Mouse (Mus musculus) limb, embryonic 12.5 days (tissue): ENCODE results near the gene Fxyd2. TPM values are rescaled to one million over a fixed set of nuclear protein-coding genes. Genes with fewer than 3 reads are reported as not detected.

Experiments used
- ATAC-seq: fragments of 200-750 bp; cut with Nextera tagmentation; 2 replicates; pipeline ENCODE4 v1.8.0; 2017; ENCODE audit warnings: low read depth, moderate TSS enrichment; ENCODE audit not compliant: insufficient number of reproducible peaks, insufficient read depth, low FRiP score, low TSS enrichment
- H3K27ac ChIP-seq: fragments of 300-500 bp; sonication (generic); 2 replicates; pipeline ENCODE4 v1.5.1; 2016; ENCODE audit warnings: mild to moderate bottlenecking, moderate library complexity
- H3K27me3 ChIP-seq: fragments of 300-500 bp; sonication (generic); 2 replicates; pipeline ENCODE4 v1.6.1; 2016; ENCODE audit warnings: mild to moderate bottlenecking, moderate library complexity
- H3K36me3 ChIP-seq: fragments of 300-500 bp; sonication (generic); 2 replicates; pipeline ENCODE4 v1.6.1; 2016; ENCODE audit warnings: mild to moderate bottlenecking, moderate library complexity
- H3K4me1 ChIP-seq: fragments of 300-500 bp; sonication (generic); replicated peaks from 2 replicates; pipeline ENCODE4 v1.6.1; 2016
- H3K4me2 ChIP-seq: fragments of 300-500 bp; sonication (generic); 2 replicates; pipeline ENCODE4 v1.6.1; 2016; ENCODE audit warnings: mild to moderate bottlenecking, moderate library complexity
- H3K4me3 ChIP-seq: fragments of 300-500 bp; sonication (generic); replicated peaks from 2 replicates; pipeline ENCODE4 v1.5.1; 2016; ENCODE audit warnings: mild to moderate bottlenecking
- H3K9ac ChIP-seq: fragments of 300-500 bp; sonication (generic); replicated peaks from 2 replicates; pipeline ENCODE4 v1.6.1; 2016; ENCODE audit warnings: mild to moderate bottlenecking, moderate library complexity
- H3K9me3 ChIP-seq: fragments of 300-500 bp; sonication (generic); 2 replicates; pipeline ENCODE4 v1.6.1; 2016; ENCODE audit warnings: mild to moderate bottlenecking, moderate library complexity
- WGBS: fragments of 180-500 bp; shearing (Covaris S2); methylation state at CpG from one replicate; pipeline ENCODE4 v1.1.7; 2016; 5-methylcytosine and 5-hydroxymethylcytosine counted together
- polyA plus RNA-seq: library from polyadenylated mRNA; unstranded; fragments of >200 nt; fragmentation: Nextera tagmentation; extraction: Ambion mirVana; gene quantifications from 2 replicates; pipeline ENCODE4 v1.2.1, GENCODE M21; 2016

Gene Fxyd2
- polyA plus RNA-seq, 1 experiment from 2014 or later = 1.9 TPM

GRCm38 (mm10) chr9:45429392-45429791, 29.9 kb downstream of the Fxyd2 start:
- WGBS = 27% methylated on average over 5 of the region's 5 CpGs
- Histone ChIP-seq H3K27ac (no peak overlapping the region), H3K9ac (no peak overlapping the region), H3K4me2 (no peak overlapping the region), H3K9me3 (no peaks in the 10 kb centered on the region), H3K27me3 (peaks cover 87% of the 10 kb centered on the region), H3K36me3 (no peaks in the 10 kb centered on the region), H3K4me1 (peaks cover 15% of the 10 kb centered on the region), H3K4me3 (no peak overlapping the region)
- no peak for ATAC-seq

- ATAC-seq = 0 out of 2 replicates have a peak, but pooled peaks have one; percentile 10
- Histone ChIP-seq H3K4me3 (peak overlapping the region; percentile 44), H3K27me3 (peaks cover 88% of the 10 kb centered on the region), H3K4me1 (peaks cover 15% of the 10 kb centered on the region), H3K9me3 (no peaks in the 10 kb centered on the region), H3K27ac (no peak overlapping the region), H3K9ac (peak overlapping the region; percentile 51), H3K4me2 (peak overlapping the region; percentile 84), H3K36me3 (no peaks in the 10 kb centered on the region)
- WGBS = 2% methylated on average over 48 of the region's 54 CpGs
These were observed 30.7 kb downstream of the Fxyd2 start for GRCm38 (mm10) chr9:45429951-45430697.

- WGBS = 4% methylated on average over 17 of the region's 17 CpGs
- peaks cover 90% of the 10 kb centered on the region for H3K27me3 ChIP-seq
These were observed 31.2 kb downstream of the Fxyd2 start for GRCm38 (mm10) chr9:45430698-45430959.

GRCm38 (mm10) chr9:45431150-45431549, 31.7 kb downstream of the Fxyd2 start:
- no peak for ATAC-seq
- Histone ChIP-seq H3K9ac (peak overlapping the region; percentile 51; the same call in 1 of the 2 replicates), H3K27me3 (peaks cover 87% of the 10 kb centered on the region), H3K36me3 (no peaks in the 10 kb centered on the region), H3K4me3 (peak overlapping the region; percentile 44), H3K27ac (no peak overlapping the region), H3K9me3 (no peaks in the 10 kb centered on the region), H3K4me1 (peaks cover 15% of the 10 kb centered on the region), H3K4me2 (peak overlapping the region; percentile 84)
- WGBS = 5% methylated on average over 26 of the region's 26 CpGs

More at GRCm38 (mm10) chr9:45430698-45430959, 31.2 kb downstream of the Fxyd2 start:
- Histone ChIP-seq H3K36me3 (no peaks in the 10 kb centered on the region), H3K4me3 (peak overlapping the region; percentile 44), H3K9me3 (no peaks in the 10 kb centered on the region), H3K4me2 (peak overlapping the region; percentile 84), H3K27ac (no peak overlapping the region), H3K9ac (peak overlapping the region; percentile 51), H3K4me1 (peaks cover 15% of the 10 kb centered on the region)
- ATAC-seq = no peak

GRCm38 (mm10) chr9:45432639-45433038, 33.2 kb downstream of the Fxyd2 start:
- ATAC-seq = no peak
- H3K27me3 ChIP-seq = peaks cover 73% of the 10 kb centered on the region

GRCm38 (mm10) chr9:45433119-45433518, 33.6 kb downstream of the Fxyd2 start:
- Histone ChIP-seq H3K27ac (no peak overlapping the region), H3K4me1 (peaks cover 15% of the 10 kb centered on the region), H3K9ac (no peak overlapping the region), H3K4me3 (no peak overlapping the region), H3K9me3 (no peaks in the 10 kb centered on the region), H3K27me3 (peaks cover 68% of the 10 kb centered on the region), H3K36me3 (no peaks in the 10 kb centered on the region), H3K4me2 (no peak overlapping the region)
- 68% methylated on average over 9 of the region's 9 CpGs for WGBS
- ATAC-seq = no peak

More at GRCm38 (mm10) chr9:45432639-45433038, 33.2 kb downstream of the Fxyd2 start:
- H3K4me3 ChIP-seq = no peak overlapping the region
- peaks cover 15% of the 10 kb centered on the region for H3K4me1 ChIP-seq
- no peak overlapping the region for H3K27ac ChIP-seq
- no peak overlapping the region for H3K9ac ChIP-seq
- 63% methylated on average over 12 of the region's 12 CpGs for WGBS
- H3K9me3 ChIP-seq = no peaks in the 10 kb centered on the region
- no peak overlapping the region for H3K4me2 ChIP-seq
- no peaks in the 10 kb centered on the region for H3K36me3 ChIP-seq

- H3K36me3 ChIP-seq = no peaks in the 10 kb centered on the region
- H3K9ac ChIP-seq = no peak overlapping the region
- H3K4me3 ChIP-seq = no peak overlapping the region
- ATAC-seq = no peak
- peaks cover 15% of the 10 kb centered on the region for H3K4me1 ChIP-seq
- peaks cover 64% of the 10 kb centered on the region for H3K27me3 ChIP-seq
- no peak overlapping the region for H3K4me2 ChIP-seq
- H3K9me3 ChIP-seq = no peaks in the 10 kb centered on the region
- no peak overlapping the region for H3K27ac ChIP-seq
- 75% methylated on average over 2 of the region's 2 CpGs for WGBS
These were observed 34.7 kb downstream of the Fxyd2 start for GRCm38 (mm10) chr9:45434171-45434570.

- Histone ChIP-seq H3K27me3 (peaks cover 52% of the 10 kb centered on the region), H3K36me3 (no peaks in the 10 kb centered on the region), H3K4me2 (no peak overlapping the region), H3K9ac (no peak overlapping the region), H3K9me3 (no peaks in the 10 kb centered on the region), H3K27ac (no peak overlapping the region), H3K4me3 (no peak overlapping the region), H3K4me1 (no peaks in the 10 kb centered on the region)
- ATAC-seq = no peak
- 74% methylated on average over 4 of the region's 4 CpGs for WGBS
These were observed 39.6 kb downstream of the Fxyd2 start for GRCm38 (mm10) chr9:45439025-45439424.

GRCm38 (mm10) chr9:45440083-45440784, 40.8 kb downstream of the Fxyd2 start:
- Histone ChIP-seq H3K4me1 (peaks cover 4% of the 10 kb centered on the region), H3K27me3 (peaks cover 47% of the 10 kb centered on the region), H3K4me3 (no peak overlapping the region), H3K36me3 (no peaks in the 10 kb centered on the region), H3K9me3 (no peaks in the 10 kb centered on the region), H3K9ac (no peak overlapping the region), H3K27ac (no peak overlapping the region), H3K4me2 (no peak overlapping the region)
- 79% methylated on average over 16 of the region's 16 CpGs for WGBS
- no peak for ATAC-seq

- H3K27ac ChIP-seq = no peak overlapping the region
- H3K27me3 ChIP-seq = peaks cover 59% of the 10 kb centered on the region
- WGBS = 85% methylated on average over 5 of the region's 5 CpGs
- H3K9ac ChIP-seq = no peak overlapping the region
- H3K4me1 ChIP-seq = peaks cover 23% of the 10 kb centered on the region
- H3K4me3 ChIP-seq = no peak overlapping the region
- no peaks in the 10 kb centered on the region for H3K9me3 ChIP-seq
- H3K4me2 ChIP-seq = no peak overlapping the region
- no peak for ATAC-seq
- no peaks in the 10 kb centered on the region for H3K36me3 ChIP-seq
These were observed 44.9 kb downstream of the Fxyd2 start for GRCm38 (mm10) chr9:45444251-45444798.

- no peak for ATAC-seq
- Histone ChIP-seq H3K9me3 (no peaks in the 10 kb centered on the region), H3K4me3 (no peak overlapping the region), H3K4me2 (no peak overlapping the region), H3K4me1 (peaks cover 23% of the 10 kb centered on the region), H3K9ac (no peak overlapping the region), H3K27me3 (peaks cover 36% of the 10 kb centered on the region), H3K36me3 (no peaks in the 10 kb centered on the region), H3K27ac (no peak overlapping the region)
- 81% methylated on average over 4 of the region's 4 CpGs for WGBS
These were observed 50.2 kb downstream of the Fxyd2 start for GRCm38 (mm10) chr9:45449658-45450057.
